ENCODE assay signal across 13 mouse cellular contexts in genomic region chr5:5032847-5033246, GRCm38 (mm10).
DNase-seq lines count a peak whose midpoint lies in the region; ATAC-seq lines count a peak whose summit lies in the region.
"Had no signal": no experiment of that assay in that cellular context is flagged by ENCODE, and none has a peak within 500 bp of the region (broad histone marks: within the 10 kb centered on the region; RNA-seq: fewer than 3 reads in every experiment).

No protein-coding gene starts in this region.

- no peak overlapping the region for H3K4me2 ChIP-seq in midbrain, embryonic 11.5 days
- H3K4me2 ChIP-seq in hindbrain, embryonic 14.5 days (replicated peaks): 0 out of 2 replicates have a peak overlapping the region, but pooled peaks have one; percentile 15
- no peak overlapping the region for H3K4me2 ChIP-seq in midbrain, embryonic 14.5 days (ENCODE audit: low read length)
- H3K4me2 ChIP-seq in neural tube, embryonic 15.5 days: no peak overlapping the region

- WGBS in midbrain, embryonic 11.5 days: 75% methylated on average over 6 of the region's 6 CpGs
- 84% methylated on average over 6 of the region's 6 CpGs for WGBS in midbrain, embryonic 10.5 days
- WGBS in hindbrain, embryonic 14.5 days: 39% methylated on average over 6 of the region's 6 CpGs
- 39% methylated on average over 6 of the region's 6 CpGs for WGBS in midbrain, embryonic 14.5 days
- WGBS in neural tube, embryonic 15.5 days: 35% methylated on average over 6 of the region's 6 CpGs

- no peaks in the 10 kb centered on the region for H3K9me3 ChIP-seq in midbrain, embryonic 11.5 days (ENCODE audit: control insufficient read depth, low read length)
- H3K9me3 ChIP-seq in midbrain, embryonic 10.5 days (replicated peaks): no peaks in the 10 kb centered on the region
- H3K9me3 ChIP-seq in hindbrain, embryonic 14.5 days (ENCODE audit: control insufficient read depth, low read length): no peaks in the 10 kb centered on the region
- no peaks in the 10 kb centered on the region for H3K9me3 ChIP-seq in midbrain, embryonic 14.5 days (ENCODE audit: control insufficient read depth, low read length)
- no peaks in the 10 kb centered on the region for H3K9me3 ChIP-seq in neural tube, embryonic 15.5 days (replicated peaks)

- no peaks in the 10 kb centered on the region for H3K27me3 ChIP-seq in midbrain, embryonic 11.5 days (ENCODE audit: control insufficient read depth, insufficient read depth, low read length)
- no peaks in the 10 kb centered on the region for H3K27me3 ChIP-seq in midbrain, embryonic 10.5 days (ENCODE audit: low read depth, poor library complexity, severe bottlenecking)
- H3K27me3 ChIP-seq in hindbrain, embryonic 14.5 days (ENCODE audit: control insufficient read depth, insufficient read depth, low read length): no peaks in the 10 kb centered on the region
- H3K27me3 ChIP-seq in midbrain, embryonic 14.5 days (ENCODE audit: control insufficient read depth, insufficient read depth, low read length): no peaks in the 10 kb centered on the region
- no peaks in the 10 kb centered on the region for H3K27me3 ChIP-seq in neural tube, embryonic 15.5 days (replicated peaks)

- peak; percentile 63 for ATAC-seq in midbrain, embryonic 11.5 days (ENCODE audit: low FRiP score)
- ATAC-seq in hindbrain, embryonic 14.5 days (ENCODE audit: low FRiP score): peak; percentile 71
- peak; percentile 60; the same call in 1 of the 2 replicates for ATAC-seq in midbrain, embryonic 14.5 days (ENCODE audit: low FRiP score, low TSS enrichment)
- no peak for ATAC-seq in neural tube, embryonic 15.5 days (ENCODE audit: low FRiP score)
- ATAC-seq: intestine, postnatal 0 days had no signal

- no peak for DNase-seq in midbrain, embryonic 11.5 days (ENCODE audit: low spot score, missing footprints)
- no peak for DNase-seq in midbrain, embryonic 10.5 days (ENCODE audit: low spot score)
- DNase-seq in hindbrain, embryonic 14.5 days (ENCODE audit: low spot score): no peak
- DNase-seq in midbrain, embryonic 14.5 days: no peak
- DNase-seq in spleen, postnatal 36 days (ENCODE audit: low spot score in 2 of 2): no peak
- no peak for DNase-seq in retina, postnatal 1 day
- DNase-seq: adrenal gland, adult 8-10 months; cerebellum, adult 9-10 months; gastrocnemius, postnatal 25 days; thymus, postnatal 25 days had no signal

- no peaks in the 10 kb centered on the region for H3K36me3 ChIP-seq in midbrain, embryonic 11.5 days (ENCODE audit: control insufficient read depth, insufficient read depth, low read length)
- no peaks in the 10 kb centered on the region for H3K36me3 ChIP-seq in midbrain, embryonic 10.5 days
- no peaks in the 10 kb centered on the region for H3K36me3 ChIP-seq in hindbrain, embryonic 14.5 days (replicated peaks; ENCODE audit: control insufficient read depth, insufficient read depth)
- H3K36me3 ChIP-seq in midbrain, embryonic 14.5 days (ENCODE audit: control insufficient read depth, insufficient read depth, low read length): no peaks in the 10 kb centered on the region
- H3K36me3 ChIP-seq in neural tube, embryonic 15.5 days: no peaks in the 10 kb centered on the region

- no peak overlapping the region for H3K27ac ChIP-seq in midbrain, embryonic 11.5 days (ENCODE audit: low read depth, low read length)
- no peak overlapping the region for H3K27ac ChIP-seq in midbrain, embryonic 10.5 days (replicated peaks)
- peak overlapping the region; percentile 75 for H3K27ac ChIP-seq in hindbrain, embryonic 14.5 days
- H3K27ac ChIP-seq in midbrain, embryonic 14.5 days (replicated peaks; ENCODE audit: low read depth, low read length): peak overlapping the region; percentile 64
- H3K27ac ChIP-seq in neural tube, embryonic 15.5 days (replicated peaks): 0 out of 2 replicates have a peak overlapping the region, but pooled peaks have one; percentile 35
- H3K27ac ChIP-seq: liver, embryonic 14.5 days had no signal

- H3K9ac ChIP-seq in midbrain, embryonic 11.5 days (ENCODE audit: low read length): no peak overlapping the region
- H3K9ac ChIP-seq in hindbrain, embryonic 14.5 days: no peak overlapping the region
- no peak overlapping the region for H3K9ac ChIP-seq in midbrain, embryonic 14.5 days (replicated peaks; ENCODE audit: low read length)
- H3K9ac ChIP-seq in neural tube, embryonic 15.5 days (replicated peaks): no peak overlapping the region
- H3K9ac ChIP-seq: liver, embryonic 14.5 days had no signal

- H3K4me1 ChIP-seq in midbrain, embryonic 11.5 days (ENCODE audit: control insufficient read depth, insufficient read depth, low read length): no peaks in the 10 kb centered on the region
- H3K4me1 ChIP-seq in midbrain, embryonic 10.5 days: no peaks in the 10 kb centered on the region; the same call in 1 of the 2 replicates
- peaks cover 17% of the 10 kb centered on the region for H3K4me1 ChIP-seq in hindbrain, embryonic 14.5 days (replicated peaks; ENCODE audit: control insufficient read depth, insufficient read depth, low read length)
- peaks cover 7% of the 10 kb centered on the region; the same call in 1 of the 2 replicates for H3K4me1 ChIP-seq in midbrain, embryonic 14.5 days (ENCODE audit: control insufficient read depth, insufficient read depth, low read length)
- H3K4me1 ChIP-seq in neural tube, embryonic 15.5 days: peaks cover 13% of the 10 kb centered on the region

- no peak overlapping the region for H3K4me3 ChIP-seq in midbrain, embryonic 11.5 days (ENCODE audit: low read depth, low read length)
- no peak overlapping the region for H3K4me3 ChIP-seq in midbrain, embryonic 10.5 days
- H3K4me3 ChIP-seq in hindbrain, embryonic 14.5 days (replicated peaks; ENCODE audit: low read length): no peak overlapping the region
- H3K4me3 ChIP-seq in midbrain, embryonic 14.5 days (replicated peaks; ENCODE audit: low read depth, low read length): no peak overlapping the region
- H3K4me3 ChIP-seq in neural tube, embryonic 15.5 days (replicated peaks): no peak overlapping the region

Comparison
In these comparisons a context has a peak if more than half of its experiments do, and no peak if none do; other contexts are left out.
1. H3K27ac ChIP-seq: peak in hindbrain, embryonic 14.5 days (single experiment), midbrain, embryonic 14.5 days (single experiment) and neural tube, embryonic 15.5 days (single experiment); none in midbrain, embryonic 11.5 days (single experiment) and midbrain, embryonic 10.5 days (single experiment).